Mouse (Mus musculus) cerebral cortex, adult 2 months (tissue): ENCODE data around the gene Fopnl.

ENCODE experiments used
- WGBS: fragments of 180-500 bp; shearing (Covaris S2); methylation state at CpG from one replicate; pipeline ENCODE4 v1.1.7; 2018; 5-methylcytosine and 5-hydroxymethylcytosine counted together

The Fopnl gene

DNA sequence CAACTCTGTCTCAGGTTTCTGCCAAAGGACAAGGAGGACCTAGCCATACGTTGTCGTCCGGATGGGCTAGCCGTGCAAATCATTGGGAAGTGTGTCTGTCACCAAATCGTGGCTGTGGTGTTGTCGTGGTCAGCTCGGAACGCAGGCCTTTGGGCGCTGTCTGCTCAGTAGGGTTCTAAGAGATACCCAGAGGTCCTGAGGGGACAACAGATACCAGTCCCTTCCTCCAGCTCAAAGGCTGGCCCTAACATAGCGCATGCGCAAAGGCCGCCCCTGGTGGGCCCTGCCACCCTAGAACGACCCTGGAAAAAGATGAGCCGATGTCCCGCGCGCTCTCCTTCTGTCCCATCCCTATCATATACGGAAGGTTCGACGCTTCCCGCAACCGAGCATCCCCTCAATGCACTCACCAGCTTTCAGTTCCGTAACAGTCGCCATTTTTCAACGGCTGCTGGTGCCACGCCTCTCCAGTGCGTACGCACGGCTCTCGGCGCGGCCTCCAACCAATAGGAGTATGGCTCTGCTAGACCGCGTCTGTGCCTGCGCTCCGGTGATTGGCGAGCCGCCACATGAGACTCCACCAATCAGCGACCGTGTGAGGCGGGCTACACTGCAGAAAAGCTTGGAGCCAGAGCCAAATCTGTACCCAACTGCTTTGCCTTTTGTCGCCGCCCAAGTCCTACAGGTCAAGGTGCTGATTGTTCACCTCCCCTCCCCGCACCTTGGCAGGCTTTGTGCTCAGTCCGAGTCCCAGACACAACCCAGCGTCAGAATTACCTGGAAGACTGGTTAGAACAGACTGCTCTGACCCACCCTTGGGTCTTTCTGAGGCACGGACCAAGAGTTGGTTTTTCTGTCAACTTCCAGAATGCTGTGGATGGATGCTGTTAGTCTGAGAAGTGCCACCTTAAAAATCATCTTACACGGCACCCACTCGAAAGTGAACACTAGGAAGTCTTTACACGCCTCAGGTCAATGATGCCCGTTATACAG, at the start of gene Fopnl:
Gene Fopnl, minus strand, starts transcription at position 522 of the 993 bp plus-strand sequence.
- 2% methylated on average over 51 of the region's 51 CpGs for WGBS

DNA sequence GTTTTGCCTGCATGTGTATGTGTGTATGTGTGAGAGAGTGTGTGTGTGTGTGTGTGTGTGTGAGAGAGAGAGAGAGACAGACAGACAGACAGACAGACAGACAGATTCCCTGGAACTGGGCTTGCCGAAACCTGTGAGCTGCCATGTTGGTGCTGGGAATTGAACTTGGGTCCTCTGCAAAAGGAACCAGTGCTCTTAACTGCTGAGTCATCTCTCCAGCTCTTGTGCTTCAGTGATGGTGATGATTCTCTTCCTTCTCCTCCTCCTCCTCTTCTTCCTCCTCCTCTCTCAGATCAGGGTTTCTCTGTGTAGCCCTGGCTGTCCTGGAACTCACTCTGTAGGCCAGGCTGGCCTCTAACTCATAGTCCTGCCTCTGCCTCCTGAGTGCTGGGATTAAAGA, 48.8 kb upstream of the Fopnl start:
- WGBS, result 96% methylated on average over 1 of the region's 1 CpGs

DNA sequence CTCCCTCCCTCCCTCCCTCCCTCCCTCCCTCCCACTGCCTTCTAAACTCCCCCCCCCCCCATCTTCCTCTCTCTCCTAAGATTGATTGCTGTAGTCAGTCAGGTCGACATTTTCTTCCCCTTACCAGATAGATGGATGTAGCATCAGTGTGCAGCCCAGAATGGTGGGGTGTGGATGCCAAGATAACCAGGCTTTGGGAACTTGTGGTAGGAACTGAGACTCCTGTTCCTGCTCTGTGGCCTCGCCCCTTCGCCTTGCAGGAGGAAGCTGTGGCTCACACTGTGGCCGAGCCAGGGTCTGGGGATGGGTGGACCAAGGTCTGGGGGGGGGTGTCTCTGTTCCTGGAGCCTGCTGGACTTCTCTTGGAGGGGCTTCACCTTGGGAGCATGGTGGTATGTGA, 48.3 kb upstream of the Fopnl start:
- 77% methylated on average over 4 of the region's 4 CpGs for WGBS

DNA sequence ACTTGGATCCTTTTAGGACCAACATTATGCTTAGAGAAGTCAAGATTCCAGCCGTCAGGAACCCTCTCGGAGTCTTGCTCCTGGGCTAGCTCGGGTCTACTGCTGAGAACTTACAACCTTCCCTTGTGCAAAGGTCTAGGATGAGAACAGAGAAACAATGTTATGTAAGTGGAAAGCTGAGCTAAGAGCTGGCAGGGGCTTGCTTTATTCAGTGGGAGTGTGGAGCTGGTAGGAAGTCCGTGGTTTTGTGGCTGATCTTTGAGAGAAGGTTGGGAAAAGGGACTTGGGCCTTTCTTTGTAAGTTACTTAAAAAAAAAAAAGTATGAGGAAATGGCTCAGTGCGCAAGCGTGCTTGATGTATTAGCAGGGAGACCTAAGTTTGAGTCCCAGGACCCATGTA, 46.9 kb upstream of the Fopnl start:
- 75% methylated on average over 6 of the region's 6 CpGs for WGBS

DNA sequence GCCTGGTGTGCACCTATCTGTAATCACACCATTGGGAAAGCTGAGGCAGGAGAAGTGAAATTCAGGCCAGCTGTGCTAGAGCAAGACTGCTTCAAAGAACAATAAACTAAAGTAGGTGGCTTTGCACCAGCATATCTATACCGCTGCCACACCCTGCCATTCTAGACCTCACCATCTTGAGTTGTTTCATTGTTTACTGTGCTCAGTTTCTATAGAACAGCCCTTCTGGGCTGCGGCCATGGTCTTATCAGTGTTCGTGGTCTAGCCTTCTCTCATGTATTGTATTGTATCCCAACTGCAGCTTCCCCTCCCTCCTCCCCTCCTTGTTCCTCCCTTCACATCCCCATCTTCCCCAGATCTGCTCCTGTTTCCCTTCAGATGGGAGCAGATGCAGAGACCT, 46.3 kb upstream of the Fopnl start:
- 97% methylated on average over 3 of the region's 3 CpGs for WGBS

- 39% methylated on average over 7 of the region's 7 CpGs for WGBS
Observed at GRCm38 (mm10) chr16:14362099-14362820, 45.1 kb upstream of the Fopnl start.

DNA sequence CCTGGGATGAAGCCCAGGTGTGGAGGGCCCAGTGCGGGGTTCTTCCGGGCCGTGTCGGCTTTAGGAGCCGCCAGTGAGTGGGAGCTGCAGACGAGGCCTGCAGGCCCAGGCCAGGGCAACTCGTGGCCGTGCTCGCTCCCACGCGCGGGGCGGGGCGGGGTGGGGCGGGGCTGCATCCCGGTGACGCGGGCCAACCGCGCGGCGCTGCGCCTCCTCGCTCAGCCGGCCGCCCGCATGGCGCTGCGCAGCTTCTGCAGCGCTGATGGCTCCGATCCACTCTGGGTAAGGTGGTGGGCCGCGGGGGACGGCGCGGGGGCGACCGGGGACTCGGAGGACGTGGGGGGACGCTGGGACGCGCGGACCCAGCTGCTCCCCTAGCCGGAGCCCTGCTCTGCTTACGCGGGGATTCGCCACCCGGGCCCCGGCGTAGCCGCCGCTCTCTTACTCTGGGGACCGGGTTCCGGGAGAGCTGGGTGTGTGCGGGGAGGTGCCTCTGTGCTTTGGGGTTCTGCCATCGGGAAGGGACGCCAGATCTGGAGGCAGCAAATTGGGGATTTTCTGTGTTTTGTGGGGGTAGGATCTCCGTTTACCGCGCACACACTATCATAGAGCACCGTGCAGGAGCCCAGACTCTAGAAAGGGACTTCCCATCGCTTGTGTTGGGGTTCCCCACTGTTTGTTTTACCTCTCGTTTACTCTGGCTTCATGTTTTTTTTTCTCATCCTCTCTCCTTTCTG, 44.3 kb upstream of the Fopnl start, which contains the start of gene Abcc1:
Gene Abcc1, plus strand, starts transcription at position 197 of the 737 bp plus-strand sequence.
- under 1% methylated on average over 64 of the region's 64 CpGs for WGBS

- WGBS, result 3% methylated on average over 7 of the region's 7 CpGs
Observed at GRCm38 (mm10) chr16:14360931-14361330, 43.7 kb upstream of the Fopnl start.

DNA sequence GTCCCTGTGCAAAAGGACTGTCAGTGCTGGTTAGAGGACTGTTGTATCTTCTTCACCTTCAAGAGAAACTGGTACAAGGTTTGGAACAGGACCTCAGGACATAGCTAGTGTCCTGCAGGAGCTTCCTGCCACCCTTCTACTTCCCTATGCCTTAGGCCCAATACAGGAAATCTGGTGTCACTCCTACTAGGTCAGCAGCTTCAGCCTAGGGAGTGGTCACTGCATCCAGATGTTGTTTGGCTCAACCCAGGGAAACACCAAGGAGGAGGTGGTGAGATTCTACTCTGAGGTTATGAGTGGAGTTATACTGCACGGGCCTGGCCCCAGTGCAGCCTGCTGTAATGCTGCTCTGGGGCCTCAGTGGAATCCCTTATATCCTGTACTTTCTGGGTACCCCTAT, 41.3 kb upstream of the Fopnl start:
- 83% methylated on average over 1 of the region's 1 CpGs for WGBS

DNA sequence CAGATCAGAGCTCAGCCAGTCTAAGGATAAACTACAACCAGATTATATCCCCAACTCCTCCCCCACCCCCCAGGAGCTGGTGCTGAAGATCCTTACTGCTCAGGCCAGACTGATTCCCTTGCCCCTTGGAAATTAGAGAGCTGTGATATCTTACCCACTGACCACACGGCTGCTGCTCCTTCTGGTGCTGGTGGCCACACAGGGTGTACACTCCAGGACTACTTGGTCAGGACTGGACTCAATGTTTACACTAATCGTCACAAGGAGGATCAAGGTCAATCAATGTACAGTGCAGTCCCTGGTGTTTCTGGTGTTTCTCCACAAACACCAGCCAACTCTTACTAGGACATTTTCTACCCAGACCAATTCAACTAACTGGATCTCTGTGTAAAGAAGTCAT, 40.7 kb upstream of the Fopnl start:
- 79% methylated on average over 2 of the region's 2 CpGs for WGBS

DNA sequence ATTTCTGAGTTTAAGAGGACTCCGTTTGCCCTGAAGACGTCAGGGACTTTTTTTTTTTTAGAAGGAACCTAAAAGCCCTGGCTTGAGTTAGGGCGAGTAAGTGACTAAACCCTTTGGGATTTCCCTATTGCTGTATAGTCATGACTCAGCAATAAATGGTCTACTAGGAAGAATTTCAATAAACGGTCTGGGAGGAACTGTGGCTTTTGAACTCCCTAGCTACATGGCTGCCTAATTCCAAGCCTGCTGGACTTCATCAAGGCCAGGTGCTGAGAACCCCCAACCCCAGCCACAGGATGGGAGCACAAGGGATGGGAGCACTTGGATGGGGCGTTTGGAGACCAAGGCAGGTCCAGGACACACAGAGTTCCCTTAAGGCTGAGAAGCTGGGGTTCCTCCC, 35.5 kb upstream of the Fopnl start:
- 84% methylated on average over 5 of the region's 5 CpGs for WGBS

DNA sequence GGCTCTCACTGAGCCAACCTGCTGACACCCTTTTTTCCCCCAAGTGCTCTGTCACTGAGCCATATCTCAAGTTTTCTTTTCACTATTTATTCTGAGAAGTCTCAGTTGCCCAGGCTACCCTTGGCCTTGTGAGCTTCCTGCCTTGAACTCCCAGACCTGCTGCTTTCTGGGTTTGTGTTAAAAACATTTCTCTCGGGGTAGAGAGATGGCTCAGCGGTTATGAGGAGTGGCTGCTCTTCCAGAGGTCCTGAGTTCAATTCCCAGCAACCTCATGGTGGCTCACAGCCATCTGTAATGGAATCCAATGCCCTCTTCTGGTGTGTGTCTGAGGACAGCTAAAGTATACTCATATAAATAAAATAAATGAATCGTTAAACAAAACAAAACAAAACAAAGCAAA, 35.0 kb upstream of the Fopnl start:
- WGBS, result 78% methylated on average over 3 of the region's 3 CpGs

DNA sequence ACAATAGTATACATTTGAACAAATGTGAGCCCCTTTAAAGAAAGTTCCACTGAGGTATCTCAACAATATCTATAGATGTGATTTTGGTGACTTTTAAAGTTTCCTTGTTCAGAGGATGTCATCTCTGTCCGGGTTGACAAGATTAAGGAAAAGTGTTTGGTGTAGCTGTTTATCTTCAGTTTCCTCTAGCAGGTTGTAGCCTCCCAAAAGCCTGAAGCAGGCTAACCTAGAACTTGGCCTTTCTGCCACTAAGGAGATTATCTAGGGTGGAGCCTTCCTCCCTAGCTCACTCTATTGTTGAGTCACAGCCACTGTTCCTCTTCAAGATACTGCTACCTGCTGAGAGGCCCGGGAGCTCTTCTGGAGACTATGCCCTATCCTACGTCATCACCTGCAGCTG, 27.8 kb upstream of the Fopnl start:
- 75% methylated on average over 3 of the region's 3 CpGs for WGBS

DNA sequence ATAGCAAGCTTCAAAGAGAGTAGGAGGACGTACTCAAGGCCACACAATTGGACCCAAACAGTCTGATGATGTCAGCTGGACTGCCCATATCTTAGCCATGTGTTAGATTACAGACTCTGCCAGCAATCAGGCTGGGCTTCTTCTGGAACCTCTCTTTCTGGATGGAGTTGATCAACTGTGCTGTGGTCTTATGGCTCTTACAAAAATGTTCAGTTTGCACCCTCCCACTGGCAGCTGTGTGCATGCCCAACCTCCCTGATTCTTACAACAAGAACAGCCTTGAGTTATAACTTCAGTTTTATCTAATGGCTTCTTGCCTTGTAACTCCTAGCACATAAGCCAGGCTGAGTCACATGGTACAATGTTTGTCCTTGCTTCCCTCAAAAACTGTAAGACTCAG, 11.0 kb upstream of the Fopnl start:
- 55% methylated on average over 1 of the region's 1 CpGs for WGBS

DNA sequence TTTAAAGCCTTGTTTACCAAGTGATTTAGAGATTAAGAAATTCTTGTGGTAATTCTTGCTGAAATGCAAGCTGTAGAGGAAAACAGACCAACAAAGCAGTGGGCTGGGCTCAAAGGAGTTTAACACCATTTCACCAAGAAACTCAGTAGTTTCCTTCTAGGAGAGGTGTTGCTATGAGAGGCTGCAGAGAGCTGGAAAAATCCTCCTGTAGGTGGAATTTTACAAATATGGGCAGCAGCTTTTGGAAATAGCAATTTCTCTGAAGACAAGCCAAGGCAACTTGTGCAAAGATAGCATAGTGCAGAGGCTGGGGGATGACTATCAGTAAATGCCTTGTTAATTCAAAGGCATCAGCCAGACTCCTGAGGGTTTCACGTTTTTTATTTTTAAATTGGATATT, 3.3 kb upstream of the Fopnl start:
- 40% methylated on average over 1 of the region's 1 CpGs for WGBS

GRCm38 (mm10) chr16:14319681-14320080, 2.5 kb upstream of the Fopnl start:
- whole genome bisulfite sequencing, result 85% methylated on average over 3 of the region's 3 CpGs

DNA sequence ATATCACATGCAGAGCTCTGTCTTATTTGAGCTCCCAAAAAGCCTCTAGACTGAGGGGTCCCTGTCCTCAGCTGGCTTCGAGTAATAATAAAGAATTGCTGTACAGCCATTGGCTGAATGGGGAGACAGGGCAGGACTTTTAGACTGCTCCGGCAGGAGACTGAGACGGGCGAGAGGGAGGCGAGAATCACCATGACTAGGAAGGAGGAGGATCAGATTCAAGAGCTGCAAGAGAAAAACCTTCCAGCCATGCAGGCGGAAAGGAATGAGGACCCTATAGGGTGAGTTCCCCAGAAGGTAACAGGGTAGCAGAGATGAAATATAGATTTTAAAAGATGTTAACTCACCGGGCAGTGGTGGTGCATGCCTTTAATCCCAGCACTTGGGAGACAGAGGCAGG, 4.3 kb downstream of the Fopnl start:
- WGBS, result 70% methylated on average over 7 of the region's 7 CpGs

GRCm38 (mm10) chr16:14311371-14311770, 5.8 kb downstream of the Fopnl start:
- 52% methylated on average over 6 of the region's 6 CpGs for WGBS

- 67% methylated on average over 3 of the region's 3 CpGs for WGBS
Observed at GRCm38 (mm10) chr16:14309833-14310232, 7.4 kb downstream of the Fopnl start.

DNA sequence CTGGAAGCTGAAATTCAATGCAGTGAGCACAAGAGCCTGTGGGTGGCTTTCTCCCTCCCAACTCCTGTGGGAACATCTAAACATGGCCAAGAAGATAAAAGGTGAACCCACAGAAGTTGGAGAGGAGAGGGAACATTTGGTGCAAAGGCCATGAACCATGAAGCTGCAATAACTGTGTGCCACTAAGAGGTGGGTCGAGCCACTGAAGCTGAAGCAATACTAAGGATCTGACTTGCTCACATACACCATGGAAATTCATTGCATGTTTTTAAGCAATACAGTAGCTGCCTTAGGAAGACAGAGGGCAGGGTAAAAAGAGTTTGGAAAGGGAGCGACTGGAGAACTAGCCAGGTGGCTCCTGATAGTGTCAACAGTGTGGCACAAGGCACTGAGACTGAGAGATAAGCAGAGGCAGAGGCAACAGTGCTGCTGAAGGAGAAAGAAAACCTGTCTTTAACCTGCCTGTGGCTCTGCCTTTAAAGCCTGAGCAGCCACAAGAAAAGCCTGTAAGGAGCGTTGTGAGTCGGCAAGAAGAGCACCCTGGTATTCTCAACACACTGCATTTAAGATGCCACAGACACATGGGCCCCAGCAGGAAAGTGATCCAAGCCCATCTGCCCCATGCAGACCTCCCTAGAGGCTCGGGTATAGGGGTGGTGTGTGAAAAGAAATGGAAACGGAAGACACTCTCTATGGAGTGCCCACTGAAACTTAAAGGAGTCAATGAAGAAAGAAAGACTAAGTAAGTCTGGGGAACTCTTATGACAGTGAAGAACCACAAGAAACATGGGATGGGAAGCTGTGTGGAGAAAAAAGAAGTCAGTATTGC, 8.7 kb downstream of the Fopnl start:
- 82% methylated on average over 6 of the region's 6 CpGs for WGBS

DNA sequence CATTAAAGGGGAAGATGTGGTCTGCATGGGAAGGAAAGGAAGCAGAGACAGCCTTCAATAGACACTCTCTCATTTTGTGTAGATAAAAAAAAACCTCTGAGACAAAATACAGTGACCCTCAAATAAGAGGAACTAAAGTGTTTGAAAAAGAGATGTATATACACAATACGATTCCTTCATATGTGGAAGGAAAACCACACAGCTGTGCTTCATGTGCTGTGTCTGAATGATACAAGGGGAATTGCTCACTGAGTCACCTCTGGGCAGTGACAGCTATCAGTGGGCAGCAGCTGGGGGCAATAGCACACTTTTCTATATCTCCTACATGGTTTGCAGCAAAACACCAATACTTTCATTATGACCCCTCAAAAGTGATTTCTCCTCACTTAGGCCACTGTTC, 9.8 kb downstream of the Fopnl start:
- 90% methylated on average over 1 of the region's 1 CpGs for WGBS
